Mouse (Mus musculus) CH12.LX (cell line): ENCODE results near the gene Chd9. TPM values are rescaled to one million over a fixed set of nuclear protein-coding genes. Genes with fewer than 3 reads are reported as not detected.

Experiments used
- DNase-seq: peaks from one replicate; pipeline ENCODE4 v3.0.0-alpha.2; 2013; ENCODE audit errors: extremely low read depth
- H3K27ac ChIP-seq: 2 replicates; pipeline ENCODE4 v1.5.1; 2012; ENCODE audit warnings: low read depth, mild to moderate bottlenecking, control low read depth, moderate library complexity; ENCODE audit not compliant: insufficient read depth
- H3K27me3 ChIP-seq: replicated peaks from 2 replicates; pipeline ENCODE3; 2012; ENCODE audit warnings: inconsistent platforms
- H3K36me3 ChIP-seq, 2 experiments: replicated peaks in 1 of 2; 2 replicates each; pipeline versions ENCODE3 to v1.6.1; 2012; ENCODE audit warnings: inconsistent platforms in 1 of 2, low read length in 1 of 2, mild to moderate bottlenecking in 1 of 2, mixed read lengths in 1 of 2, moderate library complexity in 1 of 2; ENCODE audit not compliant: control insufficient read depth in 1 of 2, insufficient read depth in 1 of 2
- H3K4me1 ChIP-seq, 2 experiments: 2 replicates each; pipeline ENCODE4 v1.6.1; 2012; ENCODE audit warnings: inconsistent platforms in 1 of 2, moderate library complexity in 1 of 2; ENCODE audit not compliant: insufficient read depth in 2 of 2, control insufficient read depth in 1 of 2
- H3K4me2 ChIP-seq: 2 replicates; pipeline ENCODE4 v1.6.1; 2012; ENCODE audit warnings: low read depth, mild to moderate bottlenecking, control low read depth; ENCODE audit not compliant: poor library complexity, insufficient read depth, severe bottlenecking
- H3K4me3 ChIP-seq, 3 experiments: fragments of 150-350 bp in 1 of 3; sonication (generic) in 1 of 3; replicated peaks in 1 of 3; 2 replicates each; pipeline versions ENCODE3 to v1.5.1; 2011 to 2012; ENCODE audit warnings: low read depth in 2 of 3, low read length in 2 of 3, mild to moderate bottlenecking in 2 of 3, moderate library complexity in 2 of 3, control low read depth in 1 of 3, improper control_type of control experiment in 1 of 3, inconsistent platforms in 1 of 3, mixed read lengths in 1 of 3; ENCODE audit not compliant: poor library complexity in 1 of 3
- H3K79me2 ChIP-seq: replicated peaks from 2 replicates; pipeline ENCODE4 v1.6.1; 2012; ENCODE audit warnings: mild to moderate bottlenecking, moderate library complexity; ENCODE audit not compliant: control insufficient read depth, poor library complexity, insufficient read depth, severe bottlenecking; ENCODE audit errors: extremely low read depth
- H3K9ac ChIP-seq: 2 replicates; pipeline ENCODE4 v1.6.1; 2012; ENCODE audit warnings: low read depth, mild to moderate bottlenecking, control low read depth, moderate library complexity; ENCODE audit not compliant: insufficient read depth
- H3K9me3 ChIP-seq: replicated peaks from 2 replicates; pipeline ENCODE3; 2012; ENCODE audit warnings: low read length, inconsistent platforms, mixed read lengths
- CHD1 ChIP-seq: IDR thresholded peaks from 2 replicates; pipeline ENCODE4 v1.6.1; 2012; ENCODE audit warnings: low read depth, low read length, improper control_type of control experiment, inconsistent platforms
- CTCF ChIP-seq, 2 experiments: IDR thresholded peaks in 1 of 2; conservative IDR thresholded peaks in 1 of 2; 2 replicates each; pipeline ENCODE4 v1.5.1; 2011 to 2012; ENCODE audit warnings: low read depth in 2 of 2, low read length in 2 of 2, improper control_type of control experiment in 1 of 2, inconsistent platforms in 1 of 2, mild to moderate bottlenecking in 1 of 2, moderate library complexity in 1 of 2
- E2F4 ChIP-seq: IDR thresholded peaks from 2 replicates; pipeline ENCODE4 v1.6.1; 2011; ENCODE audit warnings: low read depth, low read length, improper control_type of control experiment; ENCODE audit not compliant: insufficient replicate concordance
- ELF1 ChIP-seq: IDR thresholded peaks from 2 replicates; pipeline ENCODE4 v1.6.1; 2014; ENCODE audit warnings: low read depth, mild to moderate bottlenecking, inconsistent platforms, low read length, improper control_type of control experiment
- ETS1 ChIP-seq: conservative IDR thresholded peaks from 2 replicates; pipeline ENCODE4 v1.6.1; 2012; ENCODE audit warnings: low read depth, mild to moderate bottlenecking, inconsistent platforms, low read length, improper control_type of control experiment, moderate library complexity
- HCFC1 ChIP-seq: IDR thresholded peaks from 2 replicates; pipeline ENCODE4 v1.6.1; 2012; ENCODE audit warnings: low read depth, mild to moderate bottlenecking, inconsistent platforms, low read length, improper control_type of control experiment
- IRF4 ChIP-seq: IDR thresholded peaks from 2 replicates; pipeline ENCODE4 v1.6.1; 2014; ENCODE audit warnings: low read depth, mild to moderate bottlenecking, inconsistent platforms, low read length, improper control_type of control experiment
- JUND ChIP-seq: conservative IDR thresholded peaks from 2 replicates; pipeline ENCODE4 v1.6.1; 2011; ENCODE audit warnings: low read depth, low read length, improper control_type of control experiment
- MAZ ChIP-seq: IDR thresholded peaks from 2 replicates; pipeline ENCODE4 v1.6.1; 2012; ENCODE audit warnings: low read depth, mild to moderate bottlenecking, inconsistent platforms, low read length, improper control_type of control experiment, moderate library complexity
- MXI1 ChIP-seq: IDR thresholded peaks from 2 replicates; pipeline ENCODE4 v1.6.1; 2011; ENCODE audit warnings: mild to moderate bottlenecking, low read depth, low read length, improper control_type of control experiment
- NELFE ChIP-seq: IDR thresholded peaks from 2 replicates; pipeline ENCODE4 v1.6.1; 2011; ENCODE audit warnings: low read depth, low read length, improper control_type of control experiment
- NRF1 ChIP-seq: IDR thresholded peaks from 2 replicates; pipeline ENCODE4 v1.6.1; 2014; ENCODE audit warnings: low read depth, mild to moderate bottlenecking, inconsistent platforms, low read length, improper control_type of control experiment, moderate library complexity
- POLR2A ChIP-seq: IDR thresholded peaks from 2 replicates; pipeline ENCODE4 v1.6.1; 2011; ENCODE audit warnings: low read depth, mild to moderate bottlenecking, improper control_type of control experiment, low read length
- RAD21 ChIP-seq: IDR thresholded peaks from 2 replicates; pipeline ENCODE4 v1.6.1; 2011; ENCODE audit warnings: low read depth, mild to moderate bottlenecking, low read length, improper control_type of control experiment, moderate library complexity
- RCOR1 ChIP-seq: conservative IDR thresholded peaks from 2 replicates; pipeline ENCODE4 v1.6.1; 2012; ENCODE audit warnings: low read depth, mild to moderate bottlenecking, inconsistent platforms, low read length, improper control_type of control experiment
- SMC3 ChIP-seq: IDR thresholded peaks from 2 replicates; pipeline ENCODE4 v1.6.1; 2011; ENCODE audit warnings: low read depth, low read length, improper control_type of control experiment
- TBP ChIP-seq: conservative IDR thresholded peaks from 2 replicates; pipeline ENCODE4 v1.6.1; 2011; ENCODE audit warnings: low read depth, low read length, improper control_type of control experiment
- UBTF ChIP-seq: IDR thresholded peaks from 2 replicates; pipeline ENCODE4 v1.6.1; 2012; ENCODE audit warnings: low read depth, mild to moderate bottlenecking, inconsistent platforms, low read length, improper control_type of control experiment, moderate library complexity
- USF1 ChIP-seq: IDR thresholded peaks from 2 replicates; pipeline ENCODE4 v1.6.1; 2014; ENCODE audit warnings: low read depth, mild to moderate bottlenecking, inconsistent platforms, low read length, improper control_type of control experiment
- USF2 ChIP-seq: conservative IDR thresholded peaks from 2 replicates; pipeline ENCODE4 v1.6.1; 2011; ENCODE audit warnings: low read depth, low read length, improper control_type of control experiment
- ZKSCAN1 ChIP-seq: IDR thresholded peaks from 2 replicates; pipeline ENCODE4 v1.6.1; 2012; ENCODE audit warnings: low read depth, inconsistent platforms, low read length, improper control_type of control experiment, borderline replicate concordance
- ZMIZ1 ChIP-seq: IDR thresholded peaks from 2 replicates; pipeline ENCODE4 v1.6.1; 2012; ENCODE audit warnings: low read depth, mild to moderate bottlenecking, inconsistent platforms, low read length, improper control_type of control experiment
- dilution Hi-C: fragments of 300-500 bp; cut with MboI; formaldehyde crosslinking; loops from 2 replicates; pipeline ENCODE4 v1.14.3; 2020; ENCODE audit warnings: low sequenced_read_pairs; ENCODE audit not compliant: extremely low pct_unique_long_range_greater_than_20kb, extremely low pct_ligation_motif_present
- in situ Hi-C: fragments of 300-500 bp; cut with MboI; formaldehyde crosslinking; loops from 3 replicates; pipeline ENCODE4 v1.14.3; 2019; ENCODE audit warnings: low sequenced_read_pairs, low pct_ligation_motif_present, low pct_unique_long_range_greater_than_20kb, mixed read lengths
- polyA plus RNA-seq: library from polyadenylated mRNA; unstranded; fragments of >175 nt; gene quantifications from 2 replicates; pipeline ENCODE4 v1.2.1, GENCODE M21; 2012; ENCODE audit warnings: low read depth; ENCODE audit not compliant: insufficient read length
- total RNA-seq, 2 experiments: library from RNA; depleted of rRNA; stranded (reverse); fragments of 300-350 nt in 1 of 2; fragments of >200 nt in 1 of 2; gene quantifications; 2 replicates each; pipeline ENCODE4 v1.2.3; 2012 to 2014

Chd9 gene
- total and polyA plus RNA-seq, 3 experiments = 12.7 to 188 (median 15.1) TPM

DNA sequence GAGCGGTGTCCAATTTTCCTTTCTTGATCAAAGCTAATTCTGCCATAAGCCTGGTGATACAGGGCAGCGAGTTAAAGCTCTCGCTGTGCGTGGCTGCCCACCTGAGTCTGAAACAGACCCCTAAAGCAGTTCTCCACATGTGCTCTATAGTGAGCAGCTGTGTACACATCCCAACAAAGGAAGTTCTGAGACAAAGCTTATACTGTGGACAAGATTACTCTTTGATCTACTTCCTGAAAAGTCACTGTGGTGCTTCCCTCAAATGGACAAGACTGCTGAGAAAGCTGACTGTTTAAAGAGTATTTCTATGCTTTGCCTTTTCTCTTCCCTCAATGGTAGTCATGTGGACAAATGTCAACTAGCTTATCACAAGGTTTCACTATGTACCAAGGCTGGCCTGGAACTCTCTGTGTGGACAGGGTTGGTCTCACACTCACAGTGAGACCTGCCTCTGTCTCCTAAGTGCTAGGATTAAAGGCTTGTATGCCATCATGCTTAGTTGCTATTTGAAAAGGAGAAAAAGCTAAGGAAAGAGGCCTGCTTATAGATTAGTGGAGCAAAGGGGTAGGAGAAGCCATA lies 110.3 kb downstream of the Chd9 start:
- H3K4me3 ChIP-seq = no peak overlapping the region

DNA sequence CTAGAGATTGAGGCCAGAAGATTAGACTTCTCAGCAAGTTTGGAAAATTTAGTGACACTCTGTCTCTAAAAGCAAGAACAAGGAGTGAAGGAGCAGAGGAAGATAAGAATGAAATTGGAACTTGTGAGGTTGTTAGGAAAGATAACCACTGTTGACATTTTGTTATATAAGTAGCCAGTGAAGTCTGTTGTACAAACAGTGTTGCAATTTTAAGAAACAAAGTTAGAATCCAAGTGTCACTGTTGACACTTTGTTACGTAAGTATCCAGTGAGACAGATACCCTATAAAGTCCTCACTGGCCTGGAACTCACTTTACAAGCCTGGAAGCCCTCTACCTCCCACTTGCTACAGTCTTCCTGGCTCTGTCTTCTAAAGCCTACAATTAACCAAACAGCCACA lies 111.7 kb downstream of the Chd9 start:
- no peak overlapping the region for H3K4me3 ChIP-seq

More for the DNA sequence above, 110.3 kb downstream of the Chd9 start:
- no peaks in the 10 kb centered on the region for H3K27me3 ChIP-seq
- no peak overlapping the region for H3K4me2 ChIP-seq
- H3K9ac ChIP-seq = no peak overlapping the region
- no peaks in the 10 kb centered on the region for H3K9me3 ChIP-seq
- peaks cover 3 to 25% of the 10 kb centered on the region in 2 experiments for H3K4me1 ChIP-seq
- in situ Hi-C loops = no loop called here
- 0 out of 2 replicates have a peak, but pooled peaks cover 3% of the 10 kb centered on the region for H3K79me2 ChIP-seq
- no peak for TF ChIP-seq ZMIZ1
- TF ChIP-seq SMC3 = no peak
- TF ChIP-seq NRF1 = no peak
- no peak for TF ChIP-seq TBP
- no peak for TF ChIP-seq MXI1
- TF ChIP-seq IRF4 = no peak
- no peak for TF ChIP-seq CHD1
- TF ChIP-seq, all 38 proteins: peak for 0
- dilution Hi-C loops = no loop called here
- DNase-seq = no peak
- peaks cover 6 to 15% of the 10 kb centered on the region in 2 experiments for H3K36me3 ChIP-seq
- no peak overlapping the region for H3K27ac ChIP-seq

DNA sequence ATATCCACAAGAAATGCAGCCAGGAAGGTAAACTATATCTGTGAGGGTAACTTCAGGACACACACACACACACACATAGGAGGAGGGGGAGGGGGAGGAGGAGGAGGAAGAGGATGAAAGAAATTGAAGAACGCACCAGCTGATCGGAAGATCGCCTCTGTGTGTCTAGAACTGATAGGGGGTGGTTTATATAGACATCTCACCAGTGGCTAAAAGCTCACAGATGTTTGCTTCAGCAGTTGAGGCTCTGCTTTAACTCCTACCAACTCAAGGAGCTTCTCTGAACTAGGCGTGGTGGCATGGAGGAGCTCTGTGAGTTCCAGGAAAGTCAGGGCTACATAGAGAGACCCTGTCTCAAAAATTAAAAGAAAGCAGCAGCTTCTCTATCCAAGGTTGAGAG lies 115.6 kb downstream of the Chd9 start:
- H3K27ac ChIP-seq = no peak overlapping the region
- in situ Hi-C loops (no loop called here), dilution Hi-C loops (no loop called here)
- no peak overlapping the region for H3K4me3 ChIP-seq
- no peak overlapping the region for H3K4me2 ChIP-seq
- TF ChIP-seq E2F4 = no peak
- TF ChIP-seq ZKSCAN1 = no peak
- no peaks in the 10 kb centered on the region for H3K27me3 ChIP-seq
- peaks cover 3 to 13% of the 10 kb centered on the region in 2 experiments for H3K4me1 ChIP-seq
- H3K79me2 ChIP-seq = peaks cover 1% of the 10 kb centered on the region; the same call in 1 of the 2 replicates
- H3K36me3 ChIP-seq = peaks cover 0 to 2% of the 10 kb centered on the region in 2 experiments
- DNase-seq = no peak
- H3K9me3 ChIP-seq = no peaks in the 10 kb centered on the region
- H3K9ac ChIP-seq = no peak overlapping the region

More for the DNA sequence above, 111.7 kb downstream of the Chd9 start:
- Histone ChIP-seq H3K27me3 (no peaks in the 10 kb centered on the region), H3K9me3 (no peaks in the 10 kb centered on the region), H3K27ac (no peak overlapping the region), H3K4me2 (no peak overlapping the region), H3K4me1 (peaks cover 3 to 25% of the 10 kb centered on the region in 2 experiments), H3K9ac (no peak overlapping the region), H3K36me3 (peaks cover 3 to 11% of the 10 kb centered on the region in 2 experiments), H3K79me2 (0 out of 2 replicates have a peak, but pooled peaks cover 3% of the 10 kb centered on the region)
- in situ Hi-C loops = no loop called here
- no peak for DNase-seq
- dilution Hi-C loops = no loop called here
- TF ChIP-seq CHD1 = no peak
- TF ChIP-seq JUND = no peak
- no peak for TF ChIP-seq USF1
- no peak for TF ChIP-seq UBTF
- TF ChIP-seq POLR2A = no peak
- TF ChIP-seq HCFC1 = no peak
- no peak for TF ChIP-seq RAD21
- no peak for TF ChIP-seq RCOR1
- TF ChIP-seq CTCF (conservative IDR thresholded peaks at IDR 0.05 in 1 of 2, IDR thresholded peaks at IDR 0.05 in 1 of 2; ENCODE audit: low read depth in 2 of 2, low read length in 2 of 2) = no peak
- no peak for TF ChIP-seq NELFE
- TF ChIP-seq USF2 = no peak
- no peak for TF ChIP-seq ELF1
- TF ChIP-seq ETS1 = no peak
- no peak for TF ChIP-seq ZKSCAN1
- TF ChIP-seq MAZ = no peak
- no peak for TF ChIP-seq NRF1
